Mouse (Mus musculus) small intestine, adult 2 months (tissue): ENCODE measurements around the gene Kcng1.

ENCODE experiments used
- CTCF ChIP-seq: fragments of 200-500 bp; IDR thresholded peaks from 2 replicates; pipeline ENCODE4 v1.5.1; 2012; ENCODE audit warnings: low read depth, mild to moderate bottlenecking, control low read depth, inconsistent platforms, low read length, moderate library complexity, mixed read lengths; ENCODE audit not compliant: insufficient replicate concordance, insufficient read length; ENCODE audit errors: extremely low read depth
- POLR2A ChIP-seq: fragments of 200-500 bp; IDR thresholded peaks from 2 replicates; pipeline ENCODE4 v1.6.1; 2012; ENCODE audit warnings: low read depth, mild to moderate bottlenecking, control low read depth, inconsistent platforms, low read length, moderate library complexity

GRCm38 (mm10) chr2:168242841-168243240, 38.7 kb downstream of the Kcng1 start:
- TF ChIP-seq CTCF (no peak), POLR2A (no peak)
